Mouse (Mus musculus) ovary, postnatal 14 days (tissue): ENCODE measurements around the gene Msx2.

ENCODE experiments used
- DNase-seq: peaks from one replicate; pipeline ENCODE4 v3.0.0; 2022; ENCODE audit warnings: low spot score

The Msx2 gene

GRCm38 (mm10) chr13:53472614-53473124 lies at the start of gene Msx2:
Msx2 (minus strand) TSS chr13:53473074.
- peak; percentile 50 for DNase-seq

- DNase-seq = no peak
Measured at GRCm38 (mm10) chr13:53521468-53521867, 48.6 kb upstream of the Msx2 start.

- DNase-seq = no peak
Measured at GRCm38 (mm10) chr13:53520343-53520937, 47.6 kb upstream of the Msx2 start.

- no peak for DNase-seq
Measured at GRCm38 (mm10) chr13:53519727-53520126, 46.9 kb upstream of the Msx2 start.

GRCm38 (mm10) chr13:53518306-53518705 lies 45.4 kb upstream of the Msx2 start:
- DNase-seq = no peak

- no peak for DNase-seq
Measured at GRCm38 (mm10) chr13:53514574-53514973, 41.7 kb upstream of the Msx2 start.

GRCm38 (mm10) chr13:53511366-53511765 lies 38.5 kb upstream of the Msx2 start:
- DNase-seq = no peak

- DNase-seq = no peak
Measured at GRCm38 (mm10) chr13:53502406-53502805, 29.5 kb upstream of the Msx2 start.

- no peak for DNase-seq
Measured at GRCm38 (mm10) chr13:53501561-53502253, 28.8 kb upstream of the Msx2 start.

- DNase-seq = no peak
Measured at GRCm38 (mm10) chr13:53501057-53501456, 28.2 kb upstream of the Msx2 start.

- no peak for DNase-seq
Measured at GRCm38 (mm10) chr13:53486512-53486911, 13.6 kb upstream of the Msx2 start.

- peak; percentile 17 for DNase-seq
Measured at GRCm38 (mm10) chr13:53475701-53476188, 2.9 kb upstream of the Msx2 start.

GRCm38 (mm10) chr13:53474491-53474890 lies 1.6 kb upstream of the Msx2 start:
- DNase-seq = no peak

- no peak for DNase-seq
Measured at GRCm38 (mm10) chr13:53473991-53474390, 1.1 kb upstream of the Msx2 start.

- no peak for DNase-seq
Measured at GRCm38 (mm10) chr13:53473291-53473690, 417 bp upstream of the Msx2 start.

- DNase-seq = no peak
Measured at GRCm38 (mm10) chr13:53471926-53472613, 804 bp downstream of the Msx2 start.

GRCm38 (mm10) chr13:53471411-53471810 lies 1.5 kb downstream of the Msx2 start:
- DNase-seq = no peak

GRCm38 (mm10) chr13:53470437-53471151 lies 2.3 kb downstream of the Msx2 start:
- no peak for DNase-seq

- DNase-seq = no peak
Measured at GRCm38 (mm10) chr13:53469756-53470155, 3.1 kb downstream of the Msx2 start.

GRCm38 (mm10) chr13:53468171-53468570 lies 4.7 kb downstream of the Msx2 start:
- no peak for DNase-seq

GRCm38 (mm10) chr13:53466189-53466866 lies 6.5 kb downstream of the Msx2 start:
- DNase-seq = no peak
